Mouse (Mus musculus): ENCODE measurements around the gene Rnf223. TPM values are rescaled to one million over a fixed set of nuclear protein-coding genes. Genes with fewer than 3 reads are reported as not detected.

Gene Rnf223
- polyA plus RNA-seq, 1 experiment from 2014 or later = not detected

DNA sequence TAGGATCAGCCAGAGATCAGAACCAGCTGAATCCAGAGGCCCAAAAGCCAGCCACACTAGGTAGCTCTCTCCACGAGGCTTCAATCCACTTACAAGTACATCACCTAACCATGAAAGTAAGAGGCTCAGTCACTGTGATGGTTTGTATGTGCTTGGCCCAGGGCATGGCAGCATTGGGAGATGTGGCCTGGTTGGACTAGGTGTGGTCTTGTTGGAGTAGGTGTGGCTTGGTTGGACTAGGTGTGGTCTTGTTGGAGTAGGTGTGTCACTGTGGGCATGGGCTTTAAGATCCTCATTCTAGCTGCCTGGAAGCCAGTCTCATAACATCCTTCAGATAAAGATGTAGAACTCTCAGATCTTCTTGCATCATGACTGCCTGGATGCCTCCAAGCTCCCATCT, 39.1 kb upstream of the Rnf223 start:
- TF ChIP-seq CTCF (IDR thresholded peaks at IDR 0.05; ENCODE audit: low read depth) = no peak
- Histone ChIP-seq H3K4me3 (ENCODE audit: low read depth, low read length) (no peak overlapping the region), H3K27ac (ENCODE audit: low read depth, low read length) (no peak overlapping the region), H3K4me2 (replicated peaks; ENCODE audit: low read depth) (no peak overlapping the region), H3K9me3 (ENCODE audit: control insufficient read depth) (no peaks in the 10 kb centered on the region), H3K4me1 (replicated peaks; ENCODE audit: control insufficient read depth, insufficient read depth, low read length) (no peaks in the 10 kb centered on the region), H3K36me3 (ENCODE audit: control insufficient read depth, insufficient read depth) (no peaks in the 10 kb centered on the region), H3K27me3 (replicated peaks; ENCODE audit: control insufficient read depth, insufficient read depth, low read length) (no peaks in the 10 kb centered on the region), H3K9ac (ENCODE audit: low read depth, low read length) (no peak overlapping the region)
- 0 out of 2 replicates have a peak, but pooled peaks have one; percentile 26 for ATAC-seq
- WGBS = 85% methylated on average over 1 of the region's 1 CpGs

DNA sequence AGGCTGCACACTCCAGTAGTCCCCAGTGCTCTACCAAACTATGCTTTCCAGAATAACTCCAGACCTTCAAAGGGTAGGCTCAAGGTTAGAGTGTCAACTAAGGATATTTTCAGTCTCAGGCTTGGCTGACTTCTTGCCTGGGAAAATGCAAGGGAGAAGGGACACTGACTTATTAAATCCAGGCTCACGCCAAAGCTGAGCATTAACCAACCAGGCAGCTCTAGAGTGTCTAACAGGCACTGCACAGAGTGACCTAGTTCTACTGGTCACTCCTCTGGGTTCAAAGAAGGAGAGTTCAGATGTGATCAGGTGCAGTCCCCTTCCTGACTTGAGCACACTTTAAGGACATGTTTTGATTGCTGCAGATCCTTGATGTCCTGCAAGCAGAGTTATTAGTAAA, 37.5 kb upstream of the Rnf223 start:
- no peak for ATAC-seq
- no peak for TF ChIP-seq CTCF (IDR thresholded peaks at IDR 0.05; ENCODE audit: low read depth)
- no peaks in the 10 kb centered on the region for H3K9me3 ChIP-seq (ENCODE audit: control insufficient read depth)
- WGBS = 78% methylated on average over 1 of the region's 1 CpGs
- H3K36me3 ChIP-seq (ENCODE audit: control insufficient read depth, insufficient read depth) = no peaks in the 10 kb centered on the region
- no peak overlapping the region for H3K27ac ChIP-seq (ENCODE audit: low read depth, low read length)
- H3K4me2 ChIP-seq (replicated peaks; ENCODE audit: low read depth) = no peak overlapping the region
- H3K4me1 ChIP-seq (replicated peaks; ENCODE audit: control insufficient read depth, insufficient read depth, low read length) = no peaks in the 10 kb centered on the region
- H3K27me3 ChIP-seq (replicated peaks; ENCODE audit: control insufficient read depth, insufficient read depth, low read length) = no peaks in the 10 kb centered on the region
- H3K9ac ChIP-seq (ENCODE audit: low read depth, low read length) = no peak overlapping the region
- no peak overlapping the region for H3K4me3 ChIP-seq (ENCODE audit: low read depth, low read length)

DNA sequence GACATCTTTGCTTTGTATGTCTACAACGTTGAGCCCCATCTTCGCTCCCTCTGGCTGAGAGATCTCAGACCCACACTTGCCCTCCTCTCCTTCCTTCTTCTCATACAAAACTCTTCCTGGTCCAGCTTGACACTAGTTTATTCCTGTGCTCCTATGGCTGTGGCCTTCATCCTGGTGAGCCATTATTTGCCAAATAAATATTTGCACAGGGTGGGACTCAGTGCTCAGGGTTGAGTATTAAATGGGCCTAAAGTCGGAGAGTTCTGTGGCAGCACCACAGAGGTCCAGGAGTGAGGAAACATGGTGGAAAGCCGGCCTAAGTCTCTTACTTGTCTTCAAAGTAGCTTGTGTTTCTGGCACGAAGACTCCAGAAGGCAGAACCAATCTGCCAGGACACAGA, 36.6 kb upstream of the Rnf223 start:
- H3K27me3 ChIP-seq (replicated peaks; ENCODE audit: control insufficient read depth, insufficient read depth, low read length) = no peaks in the 10 kb centered on the region
- peak; percentile 49; the same call in 1 of the 2 replicates for ATAC-seq
- no peak for TF ChIP-seq CTCF (IDR thresholded peaks at IDR 0.05; ENCODE audit: low read depth)
- no peaks in the 10 kb centered on the region for H3K9me3 ChIP-seq (ENCODE audit: control insufficient read depth)
- no peak overlapping the region for H3K9ac ChIP-seq (ENCODE audit: low read depth, low read length)
- no peaks in the 10 kb centered on the region for H3K4me1 ChIP-seq (replicated peaks; ENCODE audit: control insufficient read depth, insufficient read depth, low read length)
- no peak overlapping the region for H3K4me3 ChIP-seq (ENCODE audit: low read depth, low read length)
- WGBS = 55% methylated on average over 5 of the region's 5 CpGs
- H3K4me2 ChIP-seq (replicated peaks; ENCODE audit: low read depth) = no peak overlapping the region
- no peaks in the 10 kb centered on the region for H3K36me3 ChIP-seq (ENCODE audit: control insufficient read depth, insufficient read depth)
- H3K27ac ChIP-seq (ENCODE audit: low read depth, low read length) = no peak overlapping the region

DNA sequence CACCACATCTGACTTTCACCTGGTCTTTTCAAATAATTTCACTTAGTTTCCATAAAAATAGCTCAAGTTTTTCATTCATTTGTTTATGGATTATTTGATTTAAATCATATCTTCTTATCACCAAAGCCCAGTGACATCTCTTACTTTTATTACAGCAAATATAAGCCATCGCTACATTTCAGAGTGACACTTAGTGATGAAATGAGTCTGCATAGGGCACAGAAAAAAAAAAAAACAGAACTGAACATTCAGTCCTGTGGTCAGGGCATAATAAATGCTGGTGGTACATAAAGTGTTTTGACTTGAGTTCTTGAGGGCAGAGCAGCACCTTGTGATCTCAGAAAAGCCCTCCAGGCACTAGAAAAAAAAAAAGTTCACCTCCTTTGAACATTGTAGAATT, 34.1 kb upstream of the Rnf223 start:
- Histone ChIP-seq H3K27ac (ENCODE audit: low read depth, low read length) (no peak overlapping the region), H3K27me3 (replicated peaks; ENCODE audit: control insufficient read depth, insufficient read depth, low read length) (no peaks in the 10 kb centered on the region), H3K9ac (ENCODE audit: low read depth, low read length) (no peak overlapping the region), H3K4me3 (ENCODE audit: low read depth, low read length) (no peak overlapping the region), H3K9me3 (ENCODE audit: control insufficient read depth) (no peaks in the 10 kb centered on the region), H3K36me3 (ENCODE audit: control insufficient read depth, insufficient read depth) (no peaks in the 10 kb centered on the region), H3K4me2 (replicated peaks; ENCODE audit: low read depth) (no peak overlapping the region), H3K4me1 (replicated peaks; ENCODE audit: control insufficient read depth, insufficient read depth, low read length) (no peaks in the 10 kb centered on the region)
- WGBS = 79% methylated on average over 1 of the region's 1 CpGs
- ATAC-seq = no peak
- TF ChIP-seq CTCF (IDR thresholded peaks at IDR 0.05; ENCODE audit: low read depth) = no peak

DNA sequence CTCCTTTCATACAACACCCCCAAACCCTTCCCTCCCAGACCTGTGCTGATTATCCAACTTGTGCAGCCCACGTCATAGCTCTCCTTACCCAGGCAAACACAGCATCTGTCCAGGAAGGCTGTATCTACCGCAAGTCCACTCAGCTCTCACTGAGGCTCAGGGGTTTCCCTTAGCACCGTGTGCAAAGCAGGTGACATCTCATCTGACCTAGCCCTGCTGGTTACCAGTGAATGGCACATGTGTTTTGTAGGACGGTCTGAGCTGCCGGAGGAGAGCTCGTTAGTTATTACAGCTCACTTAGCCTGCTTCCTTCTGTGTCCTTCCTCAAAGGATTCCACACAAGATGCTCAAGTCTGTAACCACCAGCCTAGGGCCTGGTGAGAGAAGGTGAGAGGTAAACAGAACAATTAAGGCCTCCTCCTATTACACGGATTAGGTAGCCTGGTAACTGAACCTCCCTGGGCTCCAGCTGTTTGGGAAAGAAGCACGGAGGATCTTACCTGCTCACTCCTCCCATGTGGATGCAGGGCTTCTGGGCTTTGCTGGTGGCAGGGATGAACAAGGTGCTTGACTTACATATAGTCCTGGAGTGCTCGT, 32.4 kb upstream of the Rnf223 start:
- TF ChIP-seq CTCF (IDR thresholded peaks at IDR 0.05; ENCODE audit: low read depth) = no peak
- H3K36me3 ChIP-seq (ENCODE audit: control insufficient read depth, insufficient read depth) = no peaks in the 10 kb centered on the region
- no peak overlapping the region for H3K27ac ChIP-seq (ENCODE audit: low read depth, low read length)
- ATAC-seq = no peak
- WGBS = 62% methylated on average over 9 of the region's 9 CpGs
- no peaks in the 10 kb centered on the region for H3K9me3 ChIP-seq (ENCODE audit: control insufficient read depth)
- no peak overlapping the region for H3K9ac ChIP-seq (ENCODE audit: low read depth, low read length)
- no peak overlapping the region for H3K4me2 ChIP-seq (replicated peaks; ENCODE audit: low read depth)
- no peaks in the 10 kb centered on the region for H3K4me1 ChIP-seq (replicated peaks; ENCODE audit: control insufficient read depth, insufficient read depth, low read length)
- H3K27me3 ChIP-seq (replicated peaks; ENCODE audit: control insufficient read depth, insufficient read depth, low read length) = no peaks in the 10 kb centered on the region
- H3K4me3 ChIP-seq (ENCODE audit: low read depth, low read length) = no peak overlapping the region

DNA sequence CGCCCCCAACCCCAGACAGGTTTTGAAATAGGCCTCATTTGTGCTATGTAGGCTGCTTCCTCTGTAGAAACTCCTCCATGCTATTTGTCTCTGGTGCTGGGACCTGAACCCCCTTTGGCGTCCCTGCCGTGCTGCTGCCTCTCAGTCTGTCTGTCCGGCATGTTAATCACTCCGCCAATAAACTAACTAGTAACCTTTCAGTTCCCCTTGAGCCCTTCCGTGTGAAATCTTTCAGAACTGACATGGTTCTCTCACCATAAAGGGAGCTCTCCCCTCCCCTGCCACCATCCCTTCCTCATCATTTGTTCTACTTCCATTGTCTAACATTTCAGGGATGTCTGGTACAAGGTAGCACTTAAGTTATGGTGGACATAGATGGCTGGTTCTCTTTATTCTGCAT, 30.9 kb upstream of the Rnf223 start:
- H3K9me3 ChIP-seq (ENCODE audit: control insufficient read depth) = no peaks in the 10 kb centered on the region
- no peaks in the 10 kb centered on the region for H3K36me3 ChIP-seq (ENCODE audit: control insufficient read depth, insufficient read depth)
- 75% methylated on average over 6 of the region's 6 CpGs for WGBS
- ATAC-seq = no peak
- H3K4me3 ChIP-seq (ENCODE audit: low read depth, low read length) = no peak overlapping the region
- no peaks in the 10 kb centered on the region for H3K27me3 ChIP-seq (replicated peaks; ENCODE audit: control insufficient read depth, insufficient read depth, low read length)
- H3K4me1 ChIP-seq (replicated peaks; ENCODE audit: control insufficient read depth, insufficient read depth, low read length) = no peaks in the 10 kb centered on the region
- no peak overlapping the region for H3K4me2 ChIP-seq (replicated peaks; ENCODE audit: low read depth)
- no peak for TF ChIP-seq CTCF (IDR thresholded peaks at IDR 0.05; ENCODE audit: low read depth)
- no peak overlapping the region for H3K9ac ChIP-seq (ENCODE audit: low read depth, low read length)
- no peak overlapping the region for H3K27ac ChIP-seq (ENCODE audit: low read depth, low read length)

DNA sequence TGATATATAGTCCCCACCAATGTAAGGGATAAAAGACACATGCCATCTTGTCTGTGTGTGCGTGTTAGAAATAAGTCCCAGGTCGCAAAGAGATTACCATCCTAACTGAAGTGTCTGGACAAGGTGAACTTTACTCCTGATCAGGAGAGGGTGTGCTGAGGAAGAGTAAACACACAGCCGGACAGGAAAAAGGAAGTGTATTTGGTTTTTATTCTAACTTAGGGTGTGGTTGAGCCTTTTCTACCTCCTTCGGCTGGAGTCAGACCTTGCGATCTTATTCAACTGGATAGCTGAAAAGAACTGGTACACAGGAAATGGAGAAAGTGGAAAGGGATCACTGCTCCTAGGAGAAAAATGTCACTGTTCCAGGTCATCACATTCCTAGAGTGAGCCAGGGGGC, 29.8 kb upstream of the Rnf223 start:
- Histone ChIP-seq H3K27ac (ENCODE audit: low read depth, low read length) (0 out of 2 replicates have a peak overlapping the region, but pooled peaks have one; percentile 31), H3K4me3 (ENCODE audit: low read depth, low read length) (no peak overlapping the region), H3K36me3 (ENCODE audit: control insufficient read depth, insufficient read depth) (no peaks in the 10 kb centered on the region), H3K9me3 (ENCODE audit: control insufficient read depth) (no peaks in the 10 kb centered on the region), H3K4me2 (replicated peaks; ENCODE audit: low read depth) (no peak overlapping the region), H3K27me3 (replicated peaks; ENCODE audit: control insufficient read depth, insufficient read depth, low read length) (no peaks in the 10 kb centered on the region), H3K4me1 (replicated peaks; ENCODE audit: control insufficient read depth, insufficient read depth, low read length) (no peaks in the 10 kb centered on the region), H3K9ac (ENCODE audit: low read depth, low read length) (no peak overlapping the region)
- peak; percentile 78 for ATAC-seq
- TF ChIP-seq CTCF (IDR thresholded peaks at IDR 0.05; ENCODE audit: low read depth) = no peak
- 29% methylated on average over 5 of the region's 5 CpGs for WGBS
